Mouse (Mus musculus) gastrocnemius, adult 8-10 months (tissue): Measurements from ENCODE around the gene Apc2. TPM values are rescaled to one million over a fixed set of nuclear protein-coding genes. Genes with fewer than 3 reads are reported as not detected.

Experiments used
- microRNA-seq: library from miRNA; unstranded; fragments of <30 nt; microRNA quantifications from one replicate; pipeline ENCODE4 v1.2.0, GENCODE M21; 2022
- total RNA-seq, 4 experiments: library from RNA; stranded (reverse); gene quantifications; 2 replicates each; pipeline ENCODE4 v1.2.4; 2022

Apc2 gene
- total RNA-seq, 4 experiments from 2014 or later: 0.24 to 0.54 (median 0.31) TPM

Small RNAs within 50 kb of the gene (microRNA-seq; reads per million reads assigned to microRNA genes)
- gene Mir6911: not detected

Other genes with a start within 250 kb of the Apc2 start
- 100 to 1,000 TPM; 510 to 613 (median 541) TPM for gene Gpx4, start 248.8 kb upstream of the Apc2 start, total RNA-seq
- 1 to 10 TPM; 4.8 to 5.7 (median 5.3) TPM for gene Sbno2, start 190.4 kb upstream of the Apc2 start, total RNA-seq
- gene Stk11, start 180.2 kb upstream of the Apc2 start, total RNA-seq: 100 to 1,000 TPM; 157 to 173 (median 162) TPM
- gene Atp5d, start 157.3 kb upstream of the Apc2 start, total RNA-seq: 100 to 1,000 TPM; 525 to 571 (median 544) TPM
- 1 to 10 TPM; 1.9 to 4.0 (median 2.9) TPM for gene Cbarp, start 155.1 kb upstream of the Apc2 start, total RNA-seq
- gene Midn, start 147.7 kb upstream of the Apc2 start, total RNA-seq: 10 to 100 TPM; 20.8 to 36.0 (median 29.5) TPM
- 10 to 100 TPM; 23.4 to 49.1 (median 31.4) TPM for gene Cirbp, start 130.0 kb upstream of the Apc2 start, total RNA-seq
- 1 to 10 TPM; 4.3 to 7.8 (median 6.9) TPM for gene 1600002K03Rik, start 123.0 kb upstream of the Apc2 start, total RNA-seq
- under 1 TPM; 0.19 to 0.48 (median 0.36) TPM for gene Efna2, start 116.5 kb upstream of the Apc2 start, total RNA-seq
- gene Mum1, start 69.5 kb upstream of the Apc2 start, total RNA-seq: 10 to 100 TPM; 12.7 to 16.9 (median 15.2) TPM
- 100 to 1,000 TPM; 576 to 623 (median 605) TPM for gene Ndufs7, start 46.9 kb upstream of the Apc2 start, total RNA-seq
- 10 to 100 TPM; 19.5 to 33.6 (median 33.4) TPM for gene Gamt, start 35.0 kb upstream of the Apc2 start, total RNA-seq
- gene Dazap1, start 34.5 kb upstream of the Apc2 start, total RNA-seq: 10 to 100 TPM; 31.8 to 38.5 (median 34.6) TPM
- 100 to 1,000 TPM; 626 to 776 (median 688) TPM for gene Rps15, start 3.5 kb upstream of the Apc2 start, total RNA-seq
- gene 2310011J03Rik, start 24.6 kb downstream of the Apc2 start, total RNA-seq: 1 to 10 TPM; 5.4 to 8.9 (median 6.6) TPM
- gene Pcsk4, start 33.5 kb downstream of the Apc2 start, total RNA-seq: 1 to 10 TPM in 1 of 4 experiments, under 1 TPM in 3; 0.67 to 1.1 (median 0.91) TPM
- gene Reep6, start 34.0 kb downstream of the Apc2 start, total RNA-seq: 1 to 10 TPM; 2.6 to 4.0 (median 3.2) TPM
- gene Adamtsl5, start 52.4 kb downstream of the Apc2 start, total RNA-seq: 10 to 100 TPM; 22.6 to 30.4 (median 26.9) TPM
- under 1 TPM in 2 of 4 experiments, not detected in 2; 0.27 to 0.36 TPM for gene Plk5, start 60.5 kb downstream of the Apc2 start, total RNA-seq
- 1 to 10 TPM; 4.2 to 6.3 (median 4.7) TPM for gene Mex3d, start 91.7 kb downstream of the Apc2 start, total RNA-seq
- 100 to 1,000 TPM; 120 to 138 (median 131) TPM for gene Mbd3, start 103.6 kb downstream of the Apc2 start, total RNA-seq
- 100 to 1,000 TPM; 691 to 868 (median 797) TPM for gene Uqcr11, start 110.9 kb downstream of the Apc2 start, total RNA-seq
- 10 to 100 TPM in 3 of 4 experiments, 1 to 10 TPM in 1; 9.9 to 13.1 (median 10.8) TPM for gene Tcf3, start 137.7 kb downstream of the Apc2 start, total RNA-seq
- not detected for gene Onecut3, start 198.9 kb downstream of the Apc2 start, total RNA-seq
- not detected for gene Atp8b3, start 243.1 kb downstream of the Apc2 start, total RNA-seq